Mouse (Mus musculus) liver, embryonic 11.5 days (tissue): Measurements from ENCODE around the gene Gucy2g. TPM values are rescaled to one million over a fixed set of nuclear protein-coding genes. Genes with fewer than 3 reads are reported as not detected.
A peak's percentile ranks its signal among the peaks of the same experiment; 100 is the strongest.

Experiments
- ATAC-seq: fragments of 200-750 bp; cut with Nextera tagmentation; replicated peaks from 2 replicates; pipeline ENCODE4 v1.8.0; 2017; ENCODE audit warnings: moderate number of reproducible peaks, mild to moderate bottlenecking, moderate TSS enrichment, moderate library complexity; ENCODE audit not compliant: low FRiP score
- DNase-seq: peaks from one replicate; pipeline ENCODE4 v3.0.0-alpha.2; 2017; ENCODE audit warnings: low spot score
- H3K27ac ChIP-seq: fragments of 300-500 bp; sonication (generic); 2 replicates; pipeline ENCODE4 v1.5.1; 2014; ENCODE audit warnings: mild to moderate bottlenecking, low read depth, low read length, control low read depth
- H3K27me3 ChIP-seq: fragments of 300-500 bp; sonication (generic); replicated peaks from 2 replicates; pipeline ENCODE4 v1.6.1; 2014; ENCODE audit warnings: low read length, mixed read lengths; ENCODE audit not compliant: control insufficient read depth, insufficient read depth
- H3K36me3 ChIP-seq: fragments of 300-500 bp; sonication (generic); 2 replicates; pipeline ENCODE4 v1.6.1; 2014; ENCODE audit warnings: mild to moderate bottlenecking, low read length, moderate library complexity, mixed read lengths; ENCODE audit not compliant: control insufficient read depth, insufficient read depth
- H3K4me1 ChIP-seq: fragments of 300-500 bp; sonication (generic); replicated peaks from 2 replicates; pipeline ENCODE4 v1.6.1; 2014; ENCODE audit warnings: low read length, mixed read lengths; ENCODE audit not compliant: control insufficient read depth, insufficient read depth
- H3K4me2 ChIP-seq: fragments of 300-500 bp; sonication (generic); 2 replicates; pipeline ENCODE4 v1.6.1; 2014; ENCODE audit warnings: mild to moderate bottlenecking, control low read depth, moderate library complexity
- H3K4me3 ChIP-seq: fragments of 300-500 bp; sonication (generic); 2 replicates; pipeline ENCODE4 v1.5.1; 2014; ENCODE audit warnings: low read depth, low read length, control low read depth
- H3K9ac ChIP-seq: fragments of 300-500 bp; sonication (generic); 2 replicates; pipeline ENCODE4 v1.6.1; 2014; ENCODE audit warnings: low read depth, low read length, control low read depth
- H3K9me3 ChIP-seq: fragments of 300-500 bp; sonication (generic); 2 replicates; pipeline ENCODE4 v1.6.1; 2016; ENCODE audit warnings: low read length, inconsistent platforms, mixed read lengths; ENCODE audit not compliant: control insufficient read depth
- WGBS: fragments of 180-500 bp; shearing (Covaris S2); extraction: QIAGEN DNeasy Blood & Tissue Kit; methylation state at CpG from one replicate; pipeline ENCODE4 v1.1.7; 2014; 5-methylcytosine and 5-hydroxymethylcytosine counted together
- polyA plus RNA-seq: library from polyadenylated mRNA; unstranded; fragments of >200 nt; fragmentation: Nextera tagmentation; extraction: Ambion mirVana; gene quantifications from 2 replicates; pipeline ENCODE4 v1.2.1, GENCODE M21; 2014

Gene Gucy2g
- polyA plus RNA-seq, 1 experiment from 2014 or later, result 0.04 TPM

DNA sequence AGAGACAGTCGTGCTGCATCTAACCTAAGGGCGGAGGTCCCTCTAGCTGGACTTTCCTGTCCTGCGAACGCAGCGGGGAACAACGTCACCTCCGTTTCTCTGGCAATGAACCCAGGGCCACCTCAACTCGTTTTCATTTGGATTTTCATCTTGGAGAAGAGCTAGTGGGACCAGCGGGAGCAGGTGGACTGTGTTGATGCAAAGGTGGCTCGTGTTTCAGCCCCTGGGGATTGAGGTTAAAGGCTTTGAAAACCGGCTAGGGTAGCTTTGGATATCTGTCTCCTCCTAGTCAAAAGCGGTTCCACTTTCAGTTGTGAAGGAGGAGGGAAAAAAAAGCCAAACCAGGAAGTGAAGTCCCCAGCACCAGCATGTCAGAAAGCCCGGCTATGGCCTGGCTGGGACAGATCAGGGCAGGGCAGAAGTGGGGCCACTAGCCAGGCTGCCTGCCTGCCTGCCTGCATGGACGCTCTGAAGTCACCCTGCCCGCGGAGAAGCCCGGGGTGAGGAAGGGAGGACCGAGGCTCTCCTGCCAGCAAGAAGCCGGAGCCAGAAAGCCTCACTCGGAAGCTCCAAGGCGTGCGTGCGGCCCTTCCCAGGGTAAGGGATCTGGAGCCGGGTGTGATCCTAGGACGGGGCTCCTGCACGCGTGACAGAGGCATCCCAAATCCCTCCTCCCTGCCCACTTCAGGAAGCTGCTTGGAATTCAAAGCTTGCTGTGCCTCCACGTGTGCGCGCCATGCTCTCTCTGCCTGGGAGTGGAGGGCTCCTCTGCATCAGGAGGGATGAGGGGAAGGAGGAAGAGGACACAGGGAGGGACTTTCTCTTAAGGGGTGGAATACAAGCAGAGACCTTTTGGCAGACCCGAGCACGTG lies 12.8 kb upstream of the Gucy2g start:
- peak; percentile 64 for ATAC-seq
- DNase-seq, result peak; percentile 79
- Histone ChIP-seq H3K27ac (peak overlapping the region; percentile 95), H3K9ac (peak overlapping the region; percentile 95), H3K36me3 (no peaks in the 10 kb centered on the region), H3K9me3 (no peaks in the 10 kb centered on the region), H3K4me2 (peak overlapping the region; percentile 92), H3K4me3 (peak overlapping the region; percentile 81), H3K4me1 (peaks cover 30% of the 10 kb centered on the region), H3K27me3 (no peaks in the 10 kb centered on the region)
- WGBS, result under 1% methylated on average over 32 of the region's 32 CpGs

DNA sequence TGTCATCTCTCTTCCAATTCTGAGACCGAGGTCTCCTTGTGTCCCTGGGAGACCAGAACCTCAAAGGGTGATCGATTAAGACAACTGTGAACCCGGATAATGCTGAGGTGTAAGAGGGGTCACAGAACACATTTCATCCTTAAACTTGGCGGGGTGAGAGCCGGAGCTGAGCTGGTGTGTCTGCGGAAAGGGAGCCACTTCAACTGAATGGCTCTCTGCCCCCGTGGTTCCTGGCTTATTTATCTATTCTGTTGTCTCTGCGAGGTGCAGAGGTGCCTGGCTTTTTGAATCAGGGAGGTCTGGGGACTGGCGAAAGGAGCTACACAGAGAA lies 12.2 kb upstream of the Gucy2g start:
- peak overlapping the region; percentile 81 for H3K4me3 ChIP-seq
- H3K4me2 ChIP-seq, result peak overlapping the region; percentile 92
- H3K9me3 ChIP-seq, result no peaks in the 10 kb centered on the region
- peaks cover 24% of the 10 kb centered on the region for H3K4me1 ChIP-seq
- H3K27ac ChIP-seq, result peak overlapping the region; percentile 95
- H3K27me3 ChIP-seq, result no peaks in the 10 kb centered on the region
- H3K9ac ChIP-seq, result peak overlapping the region; percentile 95
- DNase-seq (no peak), ATAC-seq (peak; percentile 16)
- no peaks in the 10 kb centered on the region for H3K36me3 ChIP-seq
- WGBS, result 3% methylated on average over 9 of the region's 9 CpGs

DNA sequence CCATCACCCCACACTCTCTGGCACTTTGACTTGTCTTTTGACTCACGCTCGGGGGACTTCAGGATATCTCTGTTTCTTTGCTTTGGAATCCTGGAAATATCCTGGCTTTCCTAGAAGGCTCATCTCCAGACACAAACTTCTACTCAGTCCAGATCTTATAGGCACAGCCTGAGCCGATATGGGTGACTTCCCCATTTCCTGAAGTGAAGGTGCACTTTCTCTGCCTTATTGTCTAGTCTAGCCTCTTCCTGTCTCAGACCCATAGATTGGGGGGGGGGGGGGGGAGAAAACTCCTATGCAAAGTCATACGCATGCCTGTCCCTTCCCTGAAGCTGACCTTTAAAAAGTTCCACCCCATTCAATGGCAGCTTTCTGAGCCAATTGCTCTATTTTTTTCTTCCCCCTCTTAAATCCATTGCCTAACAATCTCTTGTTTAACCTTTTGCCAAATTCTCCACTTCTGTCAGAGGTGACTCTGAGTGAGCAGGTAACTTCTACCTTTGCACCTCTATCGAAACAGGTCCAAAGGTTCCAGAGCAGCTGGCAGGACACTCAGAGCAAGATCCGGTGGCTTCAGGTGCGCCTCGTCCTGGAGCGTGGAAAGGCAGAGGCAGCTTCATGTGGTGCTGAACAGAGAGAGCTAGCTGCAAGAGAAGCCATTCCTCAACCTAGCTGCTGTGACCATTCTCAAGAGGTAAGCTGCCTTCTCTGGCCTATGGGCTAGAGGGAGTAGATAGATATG lies 10.5 kb upstream of the Gucy2g start, which contains the start of gene Acsl5:
Acsl5 (plus strand) TSS at position 556 of the 742 bp plus-strand sequence.
- WGBS, result 85% methylated on average over 9 of the region's 9 CpGs
- peak within 1 kb of the TSS; percentile 81 for H3K4me3 ChIP-seq
- DNase-seq, result no peak

DNA sequence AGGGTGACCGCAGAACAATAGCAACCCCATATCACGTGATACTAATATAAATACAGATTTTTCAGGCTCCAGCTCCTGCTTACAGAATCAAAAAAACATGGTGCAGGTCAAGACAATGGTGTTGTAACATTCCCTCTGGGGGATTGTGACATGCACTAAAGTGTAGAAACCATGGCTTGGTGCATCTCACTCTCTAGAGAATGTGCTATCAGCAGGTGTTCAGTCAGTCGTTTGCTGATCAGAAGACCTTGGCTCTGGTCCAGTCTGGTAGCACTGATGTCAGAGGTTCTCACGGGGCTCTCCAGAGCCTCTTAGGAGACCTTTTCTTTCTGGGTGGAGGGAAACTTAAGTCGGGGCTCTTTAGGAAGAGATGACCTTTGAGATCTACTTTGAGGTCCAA lies 9.4 kb upstream of the Gucy2g start:
- 89% methylated on average over 5 of the region's 5 CpGs for WGBS
- Histone ChIP-seq H3K9ac (no peak overlapping the region), H3K9me3 (no peaks in the 10 kb centered on the region), H3K4me3 (no peak overlapping the region), H3K4me2 (no peak overlapping the region), H3K36me3 (no peaks in the 10 kb centered on the region), H3K27ac (no peak overlapping the region), H3K4me1 (peaks cover 13% of the 10 kb centered on the region), H3K27me3 (no peaks in the 10 kb centered on the region)
- DNase-seq, result no peak
- no peak for ATAC-seq

More for the DNA sequence above, 10.5 kb upstream of the Gucy2g start, which contains the start of gene Acsl5:
- Histone ChIP-seq H3K4me1 (peaks cover 15% of the 10 kb centered on the region), H3K9me3 (no peaks in the 10 kb centered on the region), H3K36me3 (no peaks in the 10 kb centered on the region), H3K27me3 (no peaks in the 10 kb centered on the region), H3K27ac (no peak within 1 kb of the TSS), H3K4me2 (peak within 1 kb of the TSS; percentile 92; the same call in 1 of the 2 replicates), H3K9ac (no peak within 1 kb of the TSS)
- no peak for ATAC-seq

DNA sequence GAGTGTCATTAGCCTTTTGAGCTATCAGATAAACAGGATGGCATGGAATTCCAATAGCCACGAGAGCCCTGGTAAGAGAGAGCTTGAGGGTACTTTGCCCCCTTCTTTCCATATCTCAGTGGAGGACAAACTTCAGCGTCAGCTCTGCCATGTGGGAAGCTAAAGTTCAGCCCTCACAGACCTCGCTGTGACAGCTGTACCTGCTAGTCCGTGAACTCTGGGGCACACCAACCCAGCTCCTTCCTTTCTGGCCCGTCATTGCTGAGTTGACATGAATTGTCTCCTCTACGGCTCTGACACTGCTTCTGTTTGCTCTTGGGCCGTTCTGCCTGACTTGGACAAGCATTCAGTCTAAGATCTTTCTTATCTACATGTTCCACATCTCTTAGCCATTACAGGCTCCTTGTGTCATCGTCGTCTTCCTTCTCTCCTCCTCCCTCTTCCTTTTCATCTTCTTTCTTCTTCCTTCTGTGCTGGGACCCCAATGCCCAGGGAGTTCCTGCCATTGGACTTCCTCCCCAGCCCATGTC lies 7.0 kb upstream of the Gucy2g start:
- no peaks in the 10 kb centered on the region for H3K27me3 ChIP-seq
- H3K27ac ChIP-seq, result no peak overlapping the region; the same call in 1 of the 2 replicates
- 33% methylated on average over 9 of the region's 9 CpGs for WGBS
- H3K9me3 ChIP-seq, result no peaks in the 10 kb centered on the region
- peak; percentile 62 for ATAC-seq
- no peak for DNase-seq
- 0 out of 2 replicates have a peak overlapping the region, but pooled peaks have one; percentile 40 for H3K9ac ChIP-seq
- peak overlapping the region; percentile 29 for H3K4me2 ChIP-seq
- no peaks in the 10 kb centered on the region for H3K36me3 ChIP-seq
- peaks cover 12% of the 10 kb centered on the region for H3K4me1 ChIP-seq
- no peak overlapping the region for H3K4me3 ChIP-seq

DNA sequence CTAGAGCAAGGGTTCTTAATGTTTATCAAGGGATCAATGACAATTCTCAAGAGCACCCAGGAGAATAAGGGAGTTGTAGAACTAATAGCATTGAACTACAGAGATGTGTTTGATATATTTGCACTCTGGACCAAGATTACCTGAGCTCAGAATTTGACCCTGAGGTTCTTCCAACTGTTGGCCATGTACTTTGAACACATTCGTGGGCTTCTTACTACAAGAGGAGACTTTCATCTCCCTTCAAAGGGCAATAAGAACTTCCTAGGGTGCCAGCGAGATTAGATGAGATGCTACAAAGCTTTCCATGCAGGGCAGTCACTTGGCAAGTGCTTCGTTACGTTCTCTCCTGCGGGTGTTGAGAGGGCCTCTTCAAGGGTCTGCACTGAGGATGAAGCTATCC lies 6.5 kb upstream of the Gucy2g start:
- WGBS, result 79% methylated on average over 5 of the region's 5 CpGs
- DNase-seq, result no peak
- Histone ChIP-seq H3K36me3 (no peaks in the 10 kb centered on the region), H3K4me3 (no peak overlapping the region), H3K9ac (no peak overlapping the region), H3K4me2 (no peak overlapping the region; the same call in 1 of the 2 replicates), H3K27me3 (no peaks in the 10 kb centered on the region), H3K9me3 (no peaks in the 10 kb centered on the region), H3K4me1 (peaks cover 12% of the 10 kb centered on the region), H3K27ac (no peak overlapping the region; the same call in 1 of the 2 replicates)
- no peak for ATAC-seq

DNA sequence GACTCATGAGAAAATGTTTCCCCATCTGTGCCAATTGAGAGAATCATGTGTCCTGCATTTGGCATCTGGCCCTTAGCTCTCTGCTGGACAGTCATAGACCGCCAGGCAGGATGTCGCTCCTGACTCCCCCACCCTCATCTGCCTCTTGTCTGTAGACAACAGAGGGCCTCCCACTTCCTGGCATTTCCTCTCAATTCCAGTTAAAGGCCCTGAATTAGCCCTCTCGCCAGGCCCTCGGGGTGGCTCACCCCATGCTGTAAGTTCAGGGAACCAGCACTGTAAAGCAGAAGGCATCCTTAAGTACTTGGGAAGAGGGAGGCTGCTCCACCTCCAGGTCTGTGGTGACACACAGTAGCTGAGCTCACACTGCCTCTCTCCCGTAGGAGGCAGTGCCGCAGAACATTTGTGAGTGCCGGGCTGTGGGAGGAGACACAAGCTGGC lies 3.8 kb upstream of the Gucy2g start:
- no peak overlapping the region for H3K9ac ChIP-seq
- H3K36me3 ChIP-seq, result no peaks in the 10 kb centered on the region
- peaks cover 12% of the 10 kb centered on the region for H3K4me1 ChIP-seq
- H3K27ac ChIP-seq, result peak overlapping the region; percentile 1; the same call in 1 of the 2 replicates
- H3K9me3 ChIP-seq, result no peaks in the 10 kb centered on the region
- peak overlapping the region; percentile 3; the same call in 1 of the 2 replicates for H3K4me2 ChIP-seq
- ATAC-seq (peak; percentile 78), DNase-seq (peak; percentile 54)
- no peak overlapping the region for H3K4me3 ChIP-seq
- 21% methylated on average over 7 of the region's 7 CpGs for WGBS
- no peaks in the 10 kb centered on the region for H3K27me3 ChIP-seq

DNA sequence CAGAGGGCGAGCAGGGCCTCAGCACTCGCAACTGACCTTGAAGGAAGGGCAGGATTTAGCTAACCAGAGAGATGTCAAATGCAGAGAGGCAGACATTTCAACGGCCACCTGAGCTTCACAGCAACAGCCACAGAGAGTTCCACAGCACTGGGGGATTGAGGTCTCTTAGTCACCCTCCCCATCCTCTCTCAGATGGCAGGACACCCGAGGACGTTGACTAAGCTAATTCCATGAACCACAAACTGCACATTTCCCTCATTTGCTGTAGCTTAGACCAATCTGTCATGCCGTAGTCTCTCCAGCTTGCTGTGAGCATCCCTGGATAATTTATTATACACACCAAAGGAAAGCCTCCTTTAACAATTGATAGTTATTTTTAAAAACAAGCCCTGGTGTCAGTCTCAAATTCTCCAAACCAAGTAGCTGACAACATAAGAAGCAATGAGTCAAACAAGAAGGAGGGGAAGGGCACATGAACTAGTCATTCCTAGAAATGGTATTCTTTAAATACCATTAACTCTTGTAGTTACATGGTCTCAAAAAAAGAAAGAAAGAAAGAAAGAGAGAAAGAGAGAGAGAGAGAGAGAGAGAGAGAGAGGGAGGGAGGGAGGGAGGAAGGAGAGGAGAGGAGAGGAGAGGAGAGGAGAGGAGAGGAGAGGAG lies 1.1 kb downstream of the Gucy2g start:
- Histone ChIP-seq H3K9me3 (no peaks in the 10 kb centered on the region), H3K36me3 (no peaks in the 10 kb centered on the region), H3K27me3 (no peaks in the 10 kb centered on the region), H3K27ac (no peak overlapping the region), H3K9ac (no peak overlapping the region), H3K4me1 (no peaks in the 10 kb centered on the region), H3K4me3 (no peak overlapping the region), H3K4me2 (no peak overlapping the region)
- no peak for ATAC-seq
- no peak for DNase-seq
- WGBS, result 75% methylated on average over 6 of the region's 6 CpGs
